Mouse (Mus musculus) monocyte, adult 5-6 weeks (primary cell): Measurements from ENCODE around the gene Fam208b. TPM values are rescaled to one million over a fixed set of nuclear protein-coding genes. Genes with fewer than 3 reads are reported as not detected.
"Not testable (repeated sequence)": the region's sequence is repeated elsewhere in the genome, so short reads cannot be mapped to it uniquely, and the experiment has no call there.

Experiments used
- ATAC-seq: fragments of 153-309, 156-312 bp; replicated peaks from 2 replicates; pipeline ENCODE4 v1.8.0; 2017; ENCODE audit warnings: mild to moderate bottlenecking; ENCODE audit not compliant: low TSS enrichment, insufficient number of reproducible peaks, severe bottlenecking, poor library complexity, low FRiP score
- total RNA-seq: library from RNA; stranded (forward); fragments of 200-1000, 200-491, 200-594 nt; gene quantifications from 3 replicates; pipeline ENCODE4 v1.2.3, GENCODE M21; 2017

The Fam208b gene
- total RNA-seq, 1 experiment from 2014 or later = 40.1 TPM

- ATAC-seq = no peak
Measured at GRCm38 (mm10) chr13:3530451-3530850, 80.5 kb downstream of the Fam208b start.

DNA sequence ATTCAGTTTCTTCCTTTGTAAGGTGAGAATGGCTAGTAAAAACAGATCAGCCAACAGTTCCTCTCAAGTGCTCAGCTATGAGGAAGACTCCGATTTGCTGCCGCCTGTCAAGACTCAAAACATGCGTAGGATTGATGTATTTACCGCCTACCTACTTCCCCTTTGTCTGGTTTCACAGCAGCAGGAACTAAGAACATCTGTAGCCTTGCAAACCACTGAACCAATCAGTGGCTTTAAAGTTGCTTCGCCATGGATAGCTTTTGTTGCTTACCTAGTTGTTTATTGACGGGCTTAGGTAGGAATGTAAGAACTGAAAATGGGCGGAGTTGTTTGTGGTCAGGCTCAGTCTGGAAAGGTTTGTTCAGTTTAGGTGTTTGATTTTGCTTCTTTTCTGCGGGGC lies 84.6 kb downstream of the Fam208b start:
- peak; percentile 95 for ATAC-seq

- ATAC-seq = peak; percentile 18; the same call in 1 of the 2 replicates
Measured at GRCm38 (mm10) chr13:3525611-3526051, 85.3 kb downstream of the Fam208b start.

GRCm38 (mm10) chr13:3523946-3524345 lies 87.0 kb downstream of the Fam208b start:
- no peak for ATAC-seq

- peak; percentile 33 for ATAC-seq
Measured at GRCm38 (mm10) chr13:3523459-3523858, 87.4 kb downstream of the Fam208b start.

- not testable (repeated sequence) for ATAC-seq
Measured at GRCm38 (mm10) chr13:3519994-3520393, 90.9 kb downstream of the Fam208b start.

DNA sequence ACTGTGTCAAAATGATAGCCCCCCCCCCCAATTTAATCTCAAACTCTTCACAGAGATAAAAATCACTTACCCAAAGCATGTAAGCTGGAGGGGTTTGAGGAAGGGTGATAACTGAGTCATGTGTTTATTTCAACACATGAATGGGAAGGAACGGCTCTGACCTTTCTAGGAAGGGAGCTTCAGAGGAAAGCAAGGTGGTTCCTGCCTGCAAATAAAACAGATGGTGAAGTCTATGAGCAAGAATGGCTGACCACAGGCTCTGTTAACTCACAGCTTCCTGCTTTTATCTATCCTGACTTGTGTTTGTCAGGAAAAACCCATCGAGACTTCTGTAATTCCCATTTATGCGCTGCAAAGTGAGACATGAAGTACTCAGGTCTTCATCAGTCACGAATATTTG lies 91.6 kb downstream of the Fam208b start:
- not testable (repeated sequence) for ATAC-seq

Other genes starting within 250 kb of the Fam208b start
- gene Gdi2, start 73.0 kb downstream of the Fam208b start, total RNA-seq = 468 to 620 TPM (median 514 TPM) in 3 replicates
- 11.3 to 47.5 TPM (median 22.3 TPM) in 3 replicates for gene Asb13, start 22.9 kb upstream of the Fam208b start, total RNA-seq
- not detected in 3 replicates for gene Calml3, start 193.2 kb upstream of the Fam208b start, total RNA-seq
- not detected in 3 replicates for gene Calm4, start 226.6 kb upstream of the Fam208b start, total RNA-seq
- gene Calm5, start 243.1 kb upstream of the Fam208b start, total RNA-seq = not detected in 3 replicates